Mouse (Mus musculus): ENCODE measurements at regions not wholly inside any gene's neighbourhood (a gene's known extent, or its start where the extent isn't known, plus 50 kb on each side); places are given as distances from the start of the nearest gene placed in this dataset.
"Not testable (repeated sequence)": the region's sequence is repeated elsewhere in the genome, so short reads cannot be mapped to it uniquely, and the experiment has no call there.

DNA sequence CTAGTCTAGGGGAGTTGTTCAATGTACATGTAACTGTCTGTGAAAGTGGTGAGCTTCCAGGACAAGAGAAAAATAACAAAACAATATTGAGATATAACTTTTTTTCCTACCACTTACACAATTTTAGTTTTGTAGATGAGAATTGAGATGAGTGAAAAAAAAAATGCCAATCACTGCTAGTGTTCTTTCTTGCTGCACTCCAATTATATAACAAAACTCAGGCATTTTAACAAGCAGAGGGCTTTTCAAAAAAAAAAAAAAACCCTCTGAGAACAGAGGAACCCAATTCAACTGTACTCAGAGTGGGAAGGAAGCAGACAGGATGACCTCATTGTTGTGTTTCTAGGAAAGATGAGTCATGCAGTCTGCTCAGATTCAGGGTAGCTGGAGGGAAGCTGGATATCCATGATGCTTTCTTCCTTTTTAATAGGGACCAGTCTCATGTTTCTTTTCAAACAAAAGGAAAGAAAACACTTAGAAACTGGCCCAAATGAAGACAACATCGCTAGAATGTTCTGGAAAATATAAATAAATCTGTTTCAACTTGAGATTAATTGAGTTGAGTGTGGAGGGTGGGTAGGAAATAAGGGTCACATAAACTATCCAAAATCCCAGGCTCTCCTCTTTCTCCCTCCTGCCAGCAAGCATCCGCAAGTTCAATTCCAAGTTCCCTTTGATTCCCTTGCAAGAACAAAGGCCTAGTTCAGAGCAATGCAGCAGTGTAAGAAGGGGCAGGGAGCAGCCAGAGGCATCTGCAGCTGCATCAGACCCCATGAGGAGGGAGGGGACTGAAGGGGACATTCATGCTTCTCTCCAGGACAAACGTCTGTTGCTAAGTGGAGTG, 250.6 kb downstream of the Trib2 start:
- no peak for DNase-seq (ENCODE audit: low spot score in 2 of 2)

- DNase-seq (ENCODE audit: low spot score in 2 of 2): no peak
Measured at GRCm38 (mm10) chr12:15562826-15563225, 253.9 kb downstream of the Trib2 start.

DNA sequence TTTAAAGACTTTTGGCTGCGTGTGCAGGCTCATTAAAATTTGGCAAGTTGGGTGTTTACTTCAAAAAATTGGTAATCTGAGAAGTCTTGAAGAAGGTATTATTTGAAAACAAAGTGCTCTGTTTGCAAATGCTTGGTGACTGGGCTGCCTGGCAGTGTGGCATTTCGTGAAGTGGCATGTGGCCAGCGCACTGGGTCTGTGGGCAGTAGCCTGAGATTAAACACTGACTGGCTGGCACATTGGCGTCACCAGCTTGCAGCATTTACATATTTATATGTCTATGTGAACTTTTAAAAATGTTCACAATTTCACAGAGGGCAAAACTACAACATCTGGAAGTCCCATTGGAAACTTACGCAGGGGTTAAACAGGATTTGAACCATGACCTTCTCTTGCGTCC, 261.3 kb downstream of the Trib2 start:
- DNase-seq (ENCODE audit: low spot score in 2 of 2): no peak

- DNase-seq (ENCODE audit: low spot score in 2 of 2): no peak
Measured at GRCm38 (mm10) chr12:15553681-15554007, 263.1 kb downstream of the Trib2 start.

DNA sequence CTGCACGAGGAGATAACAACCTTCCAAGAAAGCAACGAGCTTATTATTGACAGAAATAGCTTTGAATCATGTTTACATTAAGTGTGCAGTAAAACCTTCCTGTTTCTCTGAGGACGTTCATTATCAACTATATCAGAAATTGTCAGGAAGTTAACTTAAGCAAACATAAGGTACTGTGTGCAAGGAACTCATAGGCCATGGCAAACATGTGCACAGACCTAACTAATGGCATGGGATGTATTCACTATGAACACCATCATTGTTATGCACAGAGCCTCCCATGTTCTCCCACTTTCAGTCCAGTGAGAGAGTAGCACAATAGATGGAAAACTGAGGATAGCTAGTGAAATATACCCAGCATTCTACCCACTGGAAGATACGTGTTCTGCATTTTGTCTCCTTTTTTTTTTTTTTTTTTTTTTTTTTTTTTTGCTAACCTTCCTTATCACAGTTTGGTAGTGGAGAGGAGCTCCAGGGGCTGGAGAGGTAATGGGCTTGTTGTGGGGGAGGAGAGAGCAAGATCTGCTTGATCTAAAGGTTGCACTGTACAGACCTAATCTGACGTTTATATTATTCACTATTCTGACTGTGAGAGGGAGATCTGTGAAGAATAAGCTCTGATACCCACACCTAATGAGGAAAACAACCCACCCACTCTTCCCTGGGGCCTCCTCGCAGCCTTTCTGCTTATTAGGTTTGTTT, 263.6 kb downstream of the Trib2 start:
- no peak for DNase-seq (ENCODE audit: low spot score in 2 of 2)

- DNase-seq (ENCODE audit: low spot score in 2 of 2): no peak
Measured at GRCm38 (mm10) chr12:15552210-15552609, 264.5 kb downstream of the Trib2 start.

GRCm38 (mm10) chr12:15551281-15551900, 265.3 kb downstream of the Trib2 start:
- DNase-seq (ENCODE audit: low spot score in 2 of 2): no peak

- no peak for DNase-seq (ENCODE audit: low spot score in 2 of 2)
Measured at GRCm38 (mm10) chr12:15544351-15544750, 272.4 kb downstream of the Trib2 start.

- DNase-seq (ENCODE audit: low spot score in 2 of 2): no peak
Measured at GRCm38 (mm10) chr12:15542486-15542885, 274.2 kb downstream of the Trib2 start.

DNA sequence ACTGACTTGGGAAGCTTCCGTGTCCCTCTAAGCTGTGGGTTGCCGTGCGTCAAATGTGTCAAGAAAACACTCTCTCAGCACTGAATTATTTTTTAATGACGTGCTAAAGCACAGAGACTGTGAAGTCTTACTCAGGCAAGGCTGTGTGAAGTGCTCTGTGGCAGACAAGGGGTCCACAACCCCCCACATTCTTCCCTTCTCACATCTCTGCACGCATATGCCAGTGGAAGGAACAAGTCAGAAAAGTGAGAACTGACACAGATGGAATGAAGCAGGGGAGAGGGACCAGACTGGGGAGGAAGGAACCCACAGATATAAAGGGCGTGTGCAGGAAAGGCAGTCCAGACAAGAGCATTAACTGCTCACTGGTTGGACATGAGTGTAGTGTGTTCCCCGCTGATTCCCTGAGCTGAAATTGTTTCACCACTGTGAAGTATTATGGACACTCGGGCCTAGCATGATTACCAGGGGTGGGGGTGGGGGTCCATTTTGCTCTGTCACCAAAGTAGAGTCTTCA, 279.8 kb downstream of the Trib2 start:
- no peak for DNase-seq (ENCODE audit: low spot score in 2 of 2)

DNA sequence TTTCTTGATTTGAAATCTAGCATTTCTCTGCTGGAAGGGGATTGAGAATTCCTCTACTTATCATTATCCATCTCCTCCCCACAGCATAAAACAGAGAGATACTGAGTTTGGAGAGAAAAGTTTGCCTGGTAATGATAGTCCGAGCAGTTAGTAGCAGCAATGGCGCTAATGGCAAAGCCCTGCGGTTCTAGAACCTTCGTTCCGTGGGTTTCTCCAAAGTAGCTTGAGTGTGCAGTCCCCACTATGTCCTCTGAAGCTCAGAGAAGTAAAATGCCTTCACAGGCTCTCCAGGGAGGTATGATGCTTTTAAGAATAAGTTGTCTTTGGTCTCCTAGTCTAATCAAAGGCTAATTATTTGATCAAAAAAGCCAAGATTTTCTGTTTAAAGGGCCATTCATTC, 280.5 kb downstream of the Trib2 start:
- no peak for DNase-seq (ENCODE audit: low spot score in 2 of 2)

GRCm38 (mm10) chr12:15535822-15536221, 280.9 kb downstream of the Trib2 start:
- DNase-seq (ENCODE audit: low spot score in 2 of 2): peak; percentile 55 to 69

DNA sequence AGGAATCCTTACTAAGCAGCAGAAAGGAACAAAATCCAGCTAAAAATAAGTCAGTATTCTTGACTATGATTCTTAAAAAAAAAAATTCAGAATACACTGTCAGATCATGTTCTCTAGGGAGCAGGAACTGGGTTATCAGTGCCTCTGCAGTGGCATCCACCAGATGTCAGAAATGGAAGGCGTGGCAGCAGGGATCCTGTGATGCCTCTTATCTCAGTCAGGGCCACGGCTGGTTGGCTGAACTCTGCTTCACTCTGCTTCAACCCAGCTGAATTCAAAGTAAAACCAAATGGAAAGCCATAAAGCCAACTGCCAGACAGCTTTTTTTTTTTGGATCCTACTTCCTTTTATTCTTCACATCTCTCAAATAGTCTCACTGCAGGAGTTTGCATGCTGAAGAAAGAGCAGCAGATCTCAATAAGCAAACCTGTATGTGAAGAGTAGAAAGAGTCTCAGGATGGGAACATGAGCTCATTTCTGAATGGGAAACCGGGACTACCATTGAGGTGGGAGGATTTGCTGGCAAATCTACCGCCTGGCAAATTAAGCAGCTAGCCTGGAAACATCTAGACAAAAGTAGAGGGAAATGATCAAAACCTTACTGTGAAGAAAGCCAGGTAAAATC, 295.8 kb downstream of the Trib2 start:
- no peak for DNase-seq (ENCODE audit: low spot score in 2 of 2)

GRCm38 (mm10) chr12:15511994-15512393, 304.7 kb downstream of the Trib2 start:
- DNase-seq (ENCODE audit: low spot score in 2 of 2): no peak

- no peak for DNase-seq (ENCODE audit: low spot score in 2 of 2)
Measured at GRCm38 (mm10) chr12:15507576-15507975, 309.1 kb downstream of the Trib2 start.

GRCm38 (mm10) chr12:15493640-15494039, 323.1 kb downstream of the Trib2 start:
- no peak for DNase-seq (ENCODE audit: low spot score in 2 of 2)

- DNase-seq (ENCODE audit: low spot score in 2 of 2): no peak
Measured at GRCm38 (mm10) chr12:15472741-15473140, 344.0 kb downstream of the Trib2 start.

- DNase-seq (ENCODE audit: low spot score in 2 of 2): no peak
Measured at GRCm38 (mm10) chr12:15459429-15459828, 357.3 kb downstream of the Trib2 start.

DNA sequence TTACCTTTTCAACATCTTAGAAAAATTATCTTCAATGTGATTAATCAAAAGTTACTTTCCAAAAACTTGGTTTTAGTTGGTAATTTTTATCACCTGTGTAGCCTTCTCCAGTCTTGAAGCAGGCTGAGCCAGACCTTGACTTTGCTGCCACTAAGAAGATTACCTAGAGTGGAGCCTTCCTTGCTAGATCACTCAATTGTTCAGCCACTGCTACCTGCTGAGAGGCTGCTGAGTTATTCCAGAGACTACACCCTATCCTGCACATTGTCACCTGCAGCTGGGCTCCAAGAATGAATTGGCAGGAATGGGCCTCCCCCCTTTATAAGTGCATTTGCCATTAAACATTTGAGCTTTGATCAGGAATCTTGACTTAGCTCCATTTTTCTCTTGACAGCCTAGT, 360.4 kb downstream of the Trib2 start:
- DNase-seq (ENCODE audit: low spot score in 2 of 2): not testable (repeated sequence)

GRCm38 (mm10) chr12:15455744-15456143, 361.0 kb downstream of the Trib2 start:
- DNase-seq (ENCODE audit: low spot score in 2 of 2): no peak

GRCm38 (mm10) chr12:15449484-15449883, 367.2 kb downstream of the Trib2 start:
- DNase-seq (ENCODE audit: low spot score in 2 of 2): no peak

GRCm38 (mm10) chr12:15416180-15416766, 400.4 kb downstream of the Trib2 start:
- no peak for DNase-seq (ENCODE audit: low spot score in 2 of 2)
